Mouse (Mus musculus) lung, postnatal 14 days (tissue): ENCODE data around the gene Galnt11.
A peak's percentile ranks its signal among the peaks of the same experiment; 100 is the strongest.

Source experiments
- DNase-seq: peaks from one replicate; pipeline ENCODE4 v3.0.0; 2021

The Galnt11 gene

DNA sequence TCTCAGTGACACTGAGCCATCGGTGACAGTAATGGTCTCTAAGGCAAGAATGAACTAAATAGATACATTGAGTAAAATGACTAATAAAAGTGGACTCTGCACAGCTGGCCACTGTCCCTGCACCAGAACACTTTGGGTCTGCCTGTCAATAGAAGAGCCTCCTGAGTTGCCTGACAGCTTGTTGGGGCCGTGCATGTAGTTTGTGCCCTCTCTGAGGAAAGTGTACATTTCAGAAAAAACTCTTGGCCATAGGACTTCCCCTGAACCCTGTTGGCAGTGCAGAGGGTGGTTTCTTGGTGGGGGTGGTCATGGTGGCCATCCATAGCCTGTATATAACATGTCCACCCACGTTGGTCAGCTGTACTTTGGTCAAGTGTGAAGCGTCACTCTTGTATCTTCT lies 32.8 kb downstream of the Galnt11 start:
- DNase-seq = no peak

DNA sequence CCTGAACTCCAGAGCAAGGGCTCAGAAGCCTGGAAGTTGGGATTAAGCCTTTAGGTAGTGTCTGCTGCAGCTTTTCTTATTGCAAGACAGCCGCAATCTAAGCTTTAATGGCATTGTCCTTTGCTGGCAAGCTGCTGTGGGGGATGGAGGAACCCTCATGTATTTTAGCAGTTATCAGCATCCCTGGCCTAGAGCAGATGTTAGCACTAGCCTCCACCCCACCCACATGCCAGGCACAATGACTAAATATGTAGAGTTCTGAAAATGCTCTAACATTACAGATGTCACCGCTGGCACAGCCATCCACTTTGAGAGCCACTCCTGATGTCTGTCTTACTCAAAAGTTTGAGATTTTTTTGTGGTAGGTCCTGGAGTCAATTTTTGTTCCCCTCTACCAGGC lies 35.0 kb downstream of the Galnt11 start:
- DNase-seq = no peak

DNA sequence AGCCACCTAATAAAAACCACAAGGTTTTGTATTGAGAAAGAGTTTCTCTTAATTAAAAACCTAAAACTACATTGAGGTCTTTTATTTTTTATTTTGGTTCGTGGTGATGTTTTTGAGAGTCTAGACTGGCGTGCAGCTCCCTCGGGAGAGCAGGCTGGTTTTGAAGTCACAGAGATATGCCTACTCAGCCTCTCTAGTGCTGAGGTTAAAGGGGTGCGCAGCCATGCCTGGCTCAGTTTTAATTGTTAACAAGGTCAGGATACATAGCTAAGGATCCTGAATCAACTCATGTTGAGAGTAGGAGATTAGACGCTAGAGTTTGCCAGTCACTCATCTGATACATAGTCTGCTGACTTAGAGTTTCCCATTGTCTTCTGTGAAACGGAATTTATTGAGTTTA lies 39.7 kb downstream of the Galnt11 start:
- DNase-seq = no peak

DNA sequence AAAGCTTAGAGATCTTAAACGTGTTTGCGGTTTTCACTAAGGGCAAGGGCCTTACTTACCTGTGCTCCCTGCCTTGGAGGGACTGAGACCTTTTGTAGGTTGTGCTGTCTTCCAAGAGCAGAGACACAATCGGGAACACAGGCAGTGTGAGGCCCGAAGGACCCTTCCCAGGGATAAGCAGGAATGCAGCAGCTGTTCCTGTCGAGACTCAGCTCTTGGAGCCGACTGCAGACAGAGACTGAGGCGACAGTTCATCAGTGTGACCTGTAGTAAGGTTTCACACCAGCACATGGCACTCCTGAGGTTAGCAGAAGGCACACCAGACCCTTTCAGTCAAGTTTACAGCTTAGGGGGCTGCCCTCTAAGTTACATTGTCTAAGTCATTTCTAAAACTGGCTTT lies 40.6 kb downstream of the Galnt11 start:
- no peak for DNase-seq

DNA sequence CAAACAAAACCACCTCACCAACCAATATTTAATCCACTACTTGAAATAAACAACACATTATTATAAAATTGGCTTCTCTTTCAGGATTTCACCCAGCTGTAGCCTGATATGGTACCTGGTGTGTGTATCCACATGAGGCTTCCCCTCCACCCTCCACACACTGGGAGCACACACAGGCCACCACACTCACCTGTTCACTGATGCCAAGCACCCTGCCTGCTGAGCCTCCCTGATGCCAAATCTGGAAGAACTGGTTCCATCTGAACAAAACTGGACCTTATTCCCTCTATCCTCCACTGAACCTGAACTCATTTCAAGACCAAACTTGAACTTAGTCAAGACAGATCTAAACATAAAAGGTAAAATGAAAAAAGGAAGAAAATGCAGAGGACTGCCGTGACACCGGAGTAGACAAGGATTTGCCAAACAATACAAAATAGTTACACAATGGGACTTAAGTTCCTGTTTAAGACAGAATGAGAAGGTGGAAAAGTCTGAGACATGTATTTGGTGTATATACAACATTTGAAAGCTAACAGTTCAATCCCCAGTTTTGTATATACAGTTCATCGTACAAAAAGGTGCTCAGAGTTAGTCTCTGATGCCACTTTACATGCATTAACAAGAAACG lies 46.7 kb downstream of the Galnt11 start:
- no peak for DNase-seq

DNA sequence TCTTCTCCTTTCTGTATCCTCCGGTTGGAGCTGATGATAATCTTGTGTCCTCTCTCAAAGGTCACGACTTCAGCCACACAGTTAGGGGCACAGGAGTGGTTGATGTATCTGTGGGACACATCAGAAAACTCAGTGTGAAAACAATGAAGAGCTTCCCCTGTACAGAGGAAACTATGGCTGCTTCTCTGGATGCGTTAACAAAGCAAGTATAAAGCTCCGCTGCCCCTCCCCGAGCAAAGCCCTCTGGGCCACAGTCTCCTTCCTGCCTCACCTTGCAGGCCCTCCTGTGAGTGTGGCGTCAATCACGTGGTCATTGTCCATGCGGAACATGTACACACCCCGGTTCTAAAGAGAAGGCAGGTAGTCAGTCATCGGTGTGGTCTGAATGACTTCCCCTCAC lies 53.9 kb downstream of the Galnt11 start:
- DNase-seq = no peak

DNA sequence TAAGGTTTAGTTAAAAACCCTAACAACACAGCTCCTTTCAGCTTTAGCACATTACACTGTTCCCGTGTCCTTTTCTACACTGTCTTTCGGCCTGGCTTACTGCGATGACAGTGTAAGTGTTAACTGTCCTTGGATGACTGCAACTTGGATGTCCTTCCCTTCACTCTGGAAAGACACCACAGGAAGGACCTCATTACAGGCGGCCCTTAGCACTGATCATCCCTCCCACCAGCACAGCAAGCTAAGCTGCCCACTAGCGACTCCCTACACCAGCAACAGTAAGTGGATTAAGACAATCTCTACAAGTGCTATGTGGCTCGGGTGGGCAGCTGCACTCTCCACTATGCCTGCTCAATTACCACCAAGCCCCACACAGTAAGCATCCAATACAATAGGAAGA lies 54.7 kb downstream of the Galnt11 start:
- no peak for DNase-seq

DNA sequence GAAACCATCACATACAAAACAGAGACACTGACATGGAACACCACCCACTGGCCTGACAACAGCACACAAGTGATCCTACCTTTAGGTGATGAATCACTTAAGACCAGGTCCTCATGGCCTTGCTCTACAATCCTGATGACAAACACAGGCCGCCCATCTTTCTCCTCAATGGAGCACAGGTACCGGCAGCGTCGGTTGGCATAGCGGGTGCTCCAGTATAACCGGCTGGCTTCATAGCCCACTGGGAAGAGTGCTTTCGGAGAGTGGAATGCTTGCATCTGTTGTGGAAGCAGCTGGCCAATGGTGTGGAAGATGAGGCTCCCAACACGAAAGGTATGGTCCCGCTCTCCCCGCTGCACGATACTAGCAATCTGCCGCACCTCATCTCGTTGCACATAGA lies 62.3 kb downstream of the Galnt11 start:
- no peak for DNase-seq

DNA sequence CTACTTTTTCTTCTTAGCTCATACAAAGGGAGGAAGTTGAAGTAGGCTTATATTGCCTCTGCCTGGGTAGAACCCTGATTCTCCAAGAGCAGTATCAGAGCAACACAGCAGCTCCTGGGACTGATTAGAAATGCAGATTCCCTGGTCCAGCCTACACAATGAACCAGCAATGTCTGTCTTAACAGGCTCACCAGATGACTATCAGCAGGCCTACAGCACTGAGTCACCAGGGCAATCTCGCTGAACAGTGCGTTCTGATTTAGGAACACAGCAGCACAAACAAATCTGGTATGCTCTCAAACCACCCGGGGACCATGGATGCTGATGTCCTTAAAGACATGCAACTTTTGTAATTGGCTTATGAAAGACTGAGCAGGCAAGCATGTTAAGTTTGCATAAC lies 75.1 kb downstream of the Galnt11 start:
- DNase-seq = no peak

DNA sequence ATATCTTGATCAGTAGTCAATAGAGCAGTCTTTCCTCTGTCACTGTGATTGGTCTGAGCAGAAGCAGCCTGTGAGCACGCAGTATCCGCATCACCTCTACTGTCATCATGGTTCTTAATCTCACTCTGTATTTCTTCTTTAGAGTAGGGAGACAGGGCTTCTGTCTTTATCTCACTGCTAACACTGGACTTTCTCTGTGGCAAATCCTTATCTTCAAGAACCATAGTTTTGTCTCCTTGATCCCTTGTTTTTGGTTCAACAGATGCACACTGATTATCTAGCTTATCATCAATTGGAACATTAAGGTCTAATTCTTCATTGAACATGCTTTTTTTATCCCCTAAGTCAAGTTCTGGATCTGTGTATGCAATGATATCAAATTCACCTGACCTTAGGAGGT lies 88.5 kb downstream of the Galnt11 start:
- no peak for DNase-seq

DNA sequence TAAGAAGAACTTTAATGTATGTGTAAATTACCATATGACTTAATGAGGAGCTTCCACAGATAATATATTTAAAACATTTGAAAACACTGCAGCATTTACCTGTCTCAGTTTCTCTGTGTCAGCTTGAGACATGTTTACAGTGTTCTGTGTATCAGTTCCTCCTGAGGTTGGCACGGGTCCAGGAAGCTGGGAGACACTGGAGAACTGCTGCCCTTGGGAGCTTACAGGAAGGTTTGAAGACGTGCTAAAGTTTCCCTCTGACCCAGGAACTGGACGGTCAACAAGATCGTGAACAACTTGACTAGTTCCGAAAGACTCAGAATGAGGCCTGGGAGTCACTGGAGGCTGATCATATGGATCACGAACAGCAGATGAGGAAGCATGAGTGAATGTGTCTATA lies 92.2 kb downstream of the Galnt11 start:
- peak; percentile 45 for DNase-seq
